Mouse (Mus musculus) left cerebral cortex, adult 2 months (tissue): ENCODE measurements around the gene Dpep3. TPM values are rescaled to one million over a fixed set of nuclear protein-coding genes. Genes with fewer than 3 reads are reported as not detected.

ENCODE experiments used
- DNase-seq, 2 experiments: peaks; one replicate each; pipeline ENCODE4 v3.0.0; 2021 to 2022; ENCODE audit warnings: low spot score in 2 of 2, mixed read lengths in 1 of 2; ENCODE audit errors: extremely low spot score in 1 of 2
- H3K27ac ChIP-seq: fragments of 200-600 bp; 2 replicates; pipeline ENCODE4 v1.8.1; 2022
- H3K4me3 ChIP-seq: fragments of 200-600 bp; 2 replicates; pipeline ENCODE4 v1.8.1; 2022
- CTCF ChIP-seq: fragments of 200-600 bp; IDR thresholded peaks from 2 replicates; pipeline ENCODE4 v1.8.1; 2022; ENCODE audit warnings: antibody characterized with exemption, mild to moderate bottlenecking, moderate library complexity
- intact Hi-C: fragments of 180-260 bp; cut with DNase I; formaldehyde crosslinking; loops from one replicate; pipeline ENCODE4 v1.15.1; 2025
- total RNA-seq, 2 experiments: library from RNA; stranded (reverse); gene quantifications; 2 replicates each; pipeline ENCODE4 v1.2.3; 2021

Dpep3 gene
- total RNA-seq, 2 experiments from 2014 or later = not detected

- H3K27ac ChIP-seq = no peak overlapping the region
- intact Hi-C loops = no loop called here
- no peak for TF ChIP-seq CTCF
- no peak overlapping the region for H3K4me3 ChIP-seq
- no peak for DNase-seq
Observed at GRCm38 (mm10) chr8:105971019-105971720, 8.1 kb downstream of the Dpep3 start.

GRCm38 (mm10) chr8:105969367-105969766 lies 9.9 kb downstream of the Dpep3 start:
- no peak for TF ChIP-seq CTCF
- H3K27ac ChIP-seq = no peak overlapping the region
- DNase-seq = no peak
- intact Hi-C loops = no loop called here
- H3K4me3 ChIP-seq = no peak overlapping the region

GRCm38 (mm10) chr8:105966692-105967311 lies 12.4 kb downstream of the Dpep3 start:
- intact Hi-C loops = no loop called here
- DNase-seq = no peak
- Histone ChIP-seq H3K27ac (no peak overlapping the region), H3K4me3 (peak overlapping the region; percentile 70)
- no peak for TF ChIP-seq CTCF

GRCm38 (mm10) chr8:105965905-105966341 lies 13.3 kb downstream of the Dpep3 start, which contains the start of gene Slc12a4:
TSS of gene Slc12a4 (minus strand) at chr8:105966097.
- TF ChIP-seq CTCF = no peak
- Histone ChIP-seq H3K27ac (peak within 1 kb of the TSS; percentile 83), H3K4me3 (peak within 1 kb of the TSS; percentile 70)
- peak; percentile 33 to 55 for DNase-seq
- intact Hi-C loops = no loop called here

GRCm38 (mm10) chr8:105965266-105965904 lies 13.8 kb downstream of the Dpep3 start:
- TF ChIP-seq CTCF = no peak
- Histone ChIP-seq H3K27ac (peak overlapping the region; percentile 83), H3K4me3 (peak overlapping the region; percentile 70)
- intact Hi-C loops = no loop called here
- DNase-seq = no peak

GRCm38 (mm10) chr8:105964506-105965265 lies 14.5 kb downstream of the Dpep3 start:
- DNase-seq = no peak
- peak overlapping the region; percentile 70 for H3K4me3 ChIP-seq
- H3K27ac ChIP-seq = no peak overlapping the region; the same call in 1 of the 2 replicates
- intact Hi-C loops = no loop called here
- TF ChIP-seq CTCF = no peak

- DNase-seq = no peak
- Histone ChIP-seq H3K4me3 (no peak overlapping the region), H3K27ac (no peak overlapping the region)
- TF ChIP-seq CTCF = no peak
- intact Hi-C loops = no loop called here
Observed at GRCm38 (mm10) chr8:105961536-105961935, 17.7 kb downstream of the Dpep3 start.

GRCm38 (mm10) chr8:105961101-105961500 lies 18.1 kb downstream of the Dpep3 start:
- DNase-seq = no peak
- TF ChIP-seq CTCF = no peak
- intact Hi-C loops = no loop called here
- Histone ChIP-seq H3K27ac (no peak overlapping the region), H3K4me3 (no peak overlapping the region)

- TF ChIP-seq CTCF = no peak
- no peak overlapping the region for H3K4me3 ChIP-seq
- no peak for DNase-seq
- H3K27ac ChIP-seq = no peak overlapping the region
- intact Hi-C loops = no loop called here
Observed at GRCm38 (mm10) chr8:105959350-105959749, 19.9 kb downstream of the Dpep3 start.

- DNase-seq = no peak
- no peak overlapping the region for H3K27ac ChIP-seq
- TF ChIP-seq CTCF = peak; percentile 15
- intact Hi-C loops = no loop called here
- H3K4me3 ChIP-seq = no peak overlapping the region
Observed at GRCm38 (mm10) chr8:105957813-105958212, 21.4 kb downstream of the Dpep3 start.

GRCm38 (mm10) chr8:105956556-105956955 lies 22.7 kb downstream of the Dpep3 start:
- intact Hi-C loops = no loop called here
- Histone ChIP-seq H3K4me3 (no peak overlapping the region), H3K27ac (no peak overlapping the region)
- TF ChIP-seq CTCF = no peak
- DNase-seq = no peak
